Mouse (Mus musculus): ENCODE measurements around the gene Dpp3.

- TF ChIP-seq POLR2A (IDR thresholded peaks at IDR 0.05; ENCODE audit: control insufficient read depth in 1 of 2, insufficient read depth in 1 of 2, low read depth in 1 of 2, low read length in 2 of 2, poor library complexity in 1 of 2) (no peak), POLR2AphosphoS2 (IDR thresholded peaks at IDR 0.05; ENCODE audit: low read length) (no peak), MAFK (IDR thresholded peaks at IDR 0.05; ENCODE audit: borderline replicate concordance, low read depth, low read length) (no peak), MXI1 (IDR thresholded peaks at IDR 0.05; ENCODE audit: low read depth, low read length) (no peak), ZC3H11A (IDR thresholded peaks at IDR 0.05; ENCODE audit: low read depth, low read length) (no peak), ZNF384 (IDR thresholded peaks at IDR 0.05; ENCODE audit: low read depth, low read length) (no peak), TAL1 (IDR thresholded peaks at IDR 0.05; ENCODE audit: low read length) (no peak), CHD1 (IDR thresholded peaks at IDR 0.05; ENCODE audit: low read depth, low read length) (no peak), E2F4 (IDR thresholded peaks at IDR 0.05; ENCODE audit: borderline replicate concordance, low read depth, low read length) (no peak), CTCF (IDR thresholded peaks at IDR 0.05 in 2 of 3, conservative IDR thresholded peaks at IDR 0.05 in 1 of 3; ENCODE audit: control insufficient read depth in 1 of 3, insufficient read depth in 1 of 3, low read depth in 2 of 3, low read length in 3 of 3, poor library complexity in 1 of 3, severe bottlenecking in 1 of 3) (no peak), RAD21 (IDR thresholded peaks at IDR 0.05; ENCODE audit: low read depth, low read length) (no peak), GATA1 (IDR thresholded peaks at IDR 0.05; ENCODE audit: low read depth, low read length) (no peak), CHD2 (IDR thresholded peaks at IDR 0.05; ENCODE audit: low read length) (no peak)
These were observed 50.3 kb downstream of the Dpp3 start, which contains the start of gene Actn3 for GRCm38 (mm10) chr19:4877785-4878184.

Data from MEL (cell line).